Mouse (Mus musculus): Measurements from ENCODE around the gene Npcd.

DNA sequence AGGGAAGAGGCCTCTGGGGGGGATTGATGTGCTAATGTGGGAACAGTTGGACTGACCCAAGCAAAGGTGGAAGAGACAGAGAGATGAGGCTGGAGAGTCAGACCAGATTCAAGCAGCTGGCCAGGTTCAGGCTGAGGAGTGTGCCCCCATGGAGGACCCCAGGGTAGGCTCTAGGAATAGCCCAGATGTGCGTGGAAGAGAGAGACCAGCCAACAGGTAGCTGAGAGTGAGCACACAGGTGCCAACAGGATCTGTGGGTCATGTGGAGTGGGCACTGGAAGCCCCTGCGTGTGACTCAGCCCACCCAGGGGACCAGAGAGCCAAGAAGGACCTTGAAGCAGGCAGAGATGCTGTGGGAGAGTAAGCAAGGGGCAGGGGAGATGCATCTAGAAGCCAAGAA, 32.4 kb downstream of the Npcd start:
- no peak for TF ChIP-seq CTCF (IDR thresholded peaks at IDR 0.05; ENCODE audit: control insufficient read depth, insufficient read depth, low read length)
- TF ChIP-seq POLR2A (IDR thresholded peaks at IDR 0.05; ENCODE audit: borderline replicate concordance, control insufficient read depth, low read depth, low read length) = no peak

Data from bone marrow, adult 2 months (tissue).